Mouse (Mus musculus): ENCODE data around the gene Thy1. TPM values are rescaled to one million over a fixed set of nuclear protein-coding genes. Genes with fewer than 3 reads are reported as not detected.

Gene Thy1
- polyA plus RNA-seq, 1 experiment, result not detected

DNA sequence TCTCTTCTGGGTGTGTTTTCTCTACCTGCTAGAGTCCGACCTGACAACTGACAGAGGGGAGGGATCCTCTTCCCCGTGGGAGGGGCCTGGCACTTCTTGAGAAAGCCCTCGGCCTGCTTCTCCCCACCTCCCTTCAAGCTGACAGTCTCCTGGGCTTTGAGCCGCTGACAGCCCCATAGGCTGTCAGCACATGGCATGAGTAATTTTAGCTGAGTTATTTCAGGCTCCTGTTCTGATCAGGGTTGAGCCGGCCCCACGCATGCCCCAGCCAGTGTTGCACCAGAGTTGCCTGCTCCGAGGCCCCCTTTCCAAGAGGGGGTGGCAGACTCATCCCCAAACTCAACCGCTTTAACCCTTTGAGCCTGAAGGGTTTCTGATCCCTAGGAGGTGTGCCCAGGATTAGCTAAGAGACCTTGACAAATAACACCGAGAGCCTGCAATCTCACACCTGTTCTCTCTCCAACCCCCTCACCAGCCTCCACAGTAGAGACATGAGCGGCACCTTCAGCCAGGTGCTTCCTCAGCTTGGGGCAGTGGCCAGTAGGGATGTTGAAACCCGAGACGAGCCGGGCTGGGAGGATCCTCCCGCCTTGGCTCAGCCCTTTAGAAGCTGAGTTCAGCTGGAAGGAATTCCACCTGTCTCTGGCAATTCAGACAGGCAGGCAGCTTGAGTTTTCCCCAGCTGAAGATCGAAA lies 44.7 kb downstream of the Thy1 start:
- H3K4me3 ChIP-seq, result no peak overlapping the region
- peak overlapping the region; percentile 84 for H3K4me2 ChIP-seq (ENCODE audit: low read depth)
- H3K79me2 ChIP-seq (ENCODE audit: control insufficient read depth, insufficient read depth), result no peaks in the 10 kb centered on the region
- H3ac ChIP-seq (ENCODE audit: control insufficient read depth, insufficient read length), result no peak overlapping the region
- TF ChIP-seq USF1 (IDR thresholded peaks at IDR 0.05; ENCODE audit: low read depth) (no peak), E2F4 (IDR thresholded peaks at IDR 0.05; ENCODE audit: insufficient read depth) (no peak), SRF (IDR thresholded peaks at IDR 0.05; ENCODE audit: control insufficient read depth, insufficient read length, low read depth) (no peak), CEBPB (IDR thresholded peaks at IDR 0.05; ENCODE audit: insufficient read depth, poor library complexity, severe bottlenecking) (peak; percentile 40; the same call in 1 of the 2 replicates), TCF12 (IDR thresholded peaks at IDR 0.05; ENCODE audit: insufficient read depth, poor library complexity, severe bottlenecking) (peak; percentile 2), MYOD1 (IDR thresholded peaks at IDR 0.05; ENCODE audit: control insufficient read depth in 1 of 3, insufficient read length in 2 of 3, low read depth in 2 of 3) (peak; percentile 73 to 79 (median 78)), MYOG (IDR thresholded peaks at IDR 0.05; ENCODE audit: control insufficient read depth in 1 of 3, insufficient read depth in 1 of 3, insufficient read length in 2 of 3, low read depth in 2 of 3) (peak; percentile 6 to 74 (median 49))
- peaks cover 6% of the 10 kb centered on the region for H3K36me3 ChIP-seq (ENCODE audit: control insufficient read depth, insufficient read depth)
- no peaks in the 10 kb centered on the region for H3K27me3 ChIP-seq (ENCODE audit: control insufficient read depth, insufficient read depth, insufficient read length)

- H3ac ChIP-seq (ENCODE audit: control insufficient read depth, insufficient read length), result no peak overlapping the region
- TF ChIP-seq MYOD1 (IDR thresholded peaks at IDR 0.05; ENCODE audit: control insufficient read depth in 1 of 3, insufficient read length in 2 of 3, low read depth in 2 of 3) (no peak), TCF3 (IDR thresholded peaks at IDR 0.05; ENCODE audit: insufficient read length, low read depth) (no peak), POLR2AphosphoS2 (IDR thresholded peaks at IDR 0.05; ENCODE audit: insufficient read length, low read depth) (no peak), TCF12 (IDR thresholded peaks at IDR 0.05; ENCODE audit: insufficient read depth, poor library complexity, severe bottlenecking) (no peak), CEBPB (IDR thresholded peaks at IDR 0.05; ENCODE audit: insufficient read depth, poor library complexity, severe bottlenecking) (no peak), MYOG (IDR thresholded peaks at IDR 0.05; ENCODE audit: control insufficient read depth in 1 of 3, insufficient read depth in 1 of 3, insufficient read length in 2 of 3, low read depth in 2 of 3) (no peak), E2F4 (IDR thresholded peaks at IDR 0.05; ENCODE audit: insufficient read depth) (no peak), SRF (IDR thresholded peaks at IDR 0.05; ENCODE audit: control insufficient read depth, insufficient read length, low read depth) (no peak), REST (IDR thresholded peaks at IDR 0.05; ENCODE audit: insufficient read depth, insufficient read length) (no peak), POLR2A (IDR thresholded peaks at IDR 0.05; ENCODE audit: insufficient read length, low read depth) (no peak)
- H3K79me2 ChIP-seq (ENCODE audit: control insufficient read depth, insufficient read depth), result no peaks in the 10 kb centered on the region
- H3K27me3 ChIP-seq (ENCODE audit: control insufficient read depth, insufficient read depth, insufficient read length), result no peaks in the 10 kb centered on the region
- peaks cover 6% of the 10 kb centered on the region for H3K36me3 ChIP-seq (ENCODE audit: control insufficient read depth, insufficient read depth)
- peak overlapping the region; percentile 84 for H3K4me2 ChIP-seq (ENCODE audit: low read depth)
- H3K4me3 ChIP-seq, result no peak overlapping the region
Observed at GRCm38 (mm10) chr9:44088877-44089608, 45.9 kb downstream of the Thy1 start.

DNA sequence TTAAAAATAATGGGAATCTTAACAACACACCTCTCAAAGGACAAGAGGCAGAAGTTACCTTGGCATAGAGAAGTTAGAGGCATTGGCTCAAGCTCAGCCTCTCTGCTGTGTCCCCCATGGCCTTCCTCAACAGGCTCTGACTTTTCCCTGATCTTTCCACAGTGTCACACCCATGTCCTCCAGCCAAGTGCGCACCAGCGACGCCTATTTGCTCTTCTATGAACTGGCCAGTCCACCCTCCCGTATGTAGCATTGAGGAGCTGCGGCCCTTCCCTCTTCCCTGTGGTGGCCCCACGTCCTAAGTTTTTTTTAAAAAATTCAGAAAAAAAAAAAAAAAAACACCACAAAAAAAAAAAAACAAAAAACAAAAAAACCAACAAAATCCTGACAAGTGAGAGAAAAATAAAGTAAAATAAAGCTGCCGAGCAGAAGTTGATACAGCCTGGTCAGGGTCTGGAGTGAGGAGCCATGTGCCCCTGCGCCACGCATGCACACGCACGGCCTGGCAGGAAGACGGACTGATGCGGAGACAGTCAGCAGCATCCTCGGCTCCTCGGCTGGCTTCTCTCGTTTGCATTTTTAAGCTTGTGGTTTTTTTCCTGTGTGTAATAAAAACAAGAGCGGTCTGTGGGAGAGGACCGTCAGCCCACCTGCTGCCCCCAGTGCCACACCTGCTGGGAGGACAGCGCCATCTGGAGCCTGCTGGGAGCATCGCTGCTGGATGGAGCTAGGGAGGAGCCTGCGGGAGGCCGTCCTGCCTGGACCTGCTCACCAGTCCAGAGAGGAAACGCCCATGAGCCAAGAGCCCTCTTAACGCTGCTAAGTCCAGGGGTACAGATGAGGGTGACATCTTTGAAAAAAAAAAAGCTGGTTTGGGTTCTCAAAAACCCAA lies 50.7 kb downstream of the Thy1 start:
- H3ac ChIP-seq (ENCODE audit: control insufficient read depth, insufficient read length), result no peak overlapping the region
- TF ChIP-seq MYOD1 (IDR thresholded peaks at IDR 0.05; ENCODE audit: control insufficient read depth in 1 of 3, insufficient read length in 2 of 3, low read depth in 2 of 3) (peak in 2 of 3 experiments; percentile 65 to 79), MYOG (IDR thresholded peaks at IDR 0.05; ENCODE audit: control insufficient read depth in 1 of 3, insufficient read depth in 1 of 3, insufficient read length in 2 of 3, low read depth in 2 of 3) (peak in 2 of 3 experiments; percentile 74 to 79), SRF (IDR thresholded peaks at IDR 0.05; ENCODE audit: control insufficient read depth, insufficient read length, low read depth) (no peak)
- no peak overlapping the region for H3K4me2 ChIP-seq (ENCODE audit: low read depth)
- H3K36me3 ChIP-seq (ENCODE audit: control insufficient read depth, insufficient read depth), result peaks cover 6% of the 10 kb centered on the region
- no peak overlapping the region for H3K4me3 ChIP-seq
- H3K27me3 ChIP-seq (ENCODE audit: control insufficient read depth, insufficient read depth, insufficient read length), result no peaks in the 10 kb centered on the region
- H3K79me2 ChIP-seq (ENCODE audit: control insufficient read depth, insufficient read depth), result no peaks in the 10 kb centered on the region

- Histone ChIP-seq H3K36me3 (ENCODE audit: control insufficient read depth, insufficient read depth) (peaks cover 6% of the 10 kb centered on the region), H3ac (ENCODE audit: control insufficient read depth, insufficient read length) (no peak overlapping the region)
- no peak for TF ChIP-seq REST (IDR thresholded peaks at IDR 0.05; ENCODE audit: insufficient read depth, insufficient read length)
- TF ChIP-seq POLR2A (IDR thresholded peaks at IDR 0.05; ENCODE audit: insufficient read length, low read depth), result no peak
- TF ChIP-seq TCF12 (IDR thresholded peaks at IDR 0.05; ENCODE audit: insufficient read depth, poor library complexity, severe bottlenecking), result no peak
- no peak for TF ChIP-seq MYOG (IDR thresholded peaks at IDR 0.05; ENCODE audit: control insufficient read depth in 1 of 3, insufficient read depth in 1 of 3, insufficient read length in 2 of 3, low read depth in 2 of 3)
- TF ChIP-seq MYOD1 (IDR thresholded peaks at IDR 0.05; ENCODE audit: control insufficient read depth in 1 of 3, insufficient read length in 2 of 3, low read depth in 2 of 3), result no peak
- no peak for TF ChIP-seq TCF3 (IDR thresholded peaks at IDR 0.05; ENCODE audit: insufficient read length, low read depth)
- no peak for TF ChIP-seq USF1 (IDR thresholded peaks at IDR 0.05; ENCODE audit: low read depth)
- no peak for TF ChIP-seq E2F4 (IDR thresholded peaks at IDR 0.05; ENCODE audit: insufficient read depth)
- no peak for TF ChIP-seq MAX (IDR thresholded peaks at IDR 0.05; ENCODE audit: low read depth)
- TF ChIP-seq POLR2AphosphoS2 (IDR thresholded peaks at IDR 0.05; ENCODE audit: insufficient read length, low read depth), result no peak
- no peak for TF ChIP-seq SRF (IDR thresholded peaks at IDR 0.05; ENCODE audit: control insufficient read depth, insufficient read length, low read depth)
- no peak for TF ChIP-seq CEBPB (IDR thresholded peaks at IDR 0.05; ENCODE audit: insufficient read depth, poor library complexity, severe bottlenecking)
Observed at GRCm38 (mm10) chr9:44094737-44095136, 51.6 kb downstream of the Thy1 start.

More at GRCm38 (mm10) chr9:44094737-44095136, 51.6 kb downstream of the Thy1 start:
- H3K4me2 ChIP-seq (ENCODE audit: low read depth), result no peak overlapping the region
- no peaks in the 10 kb centered on the region for H3K79me2 ChIP-seq (ENCODE audit: control insufficient read depth, insufficient read depth)
- H3K27me3 ChIP-seq (ENCODE audit: control insufficient read depth, insufficient read depth, insufficient read length), result no peaks in the 10 kb centered on the region
- H3K4me3 ChIP-seq, result no peak overlapping the region
